Mouse (Mus musculus): ENCODE results near the gene Ifi47. TPM values are rescaled to one million over a fixed set of nuclear protein-coding genes. Genes with fewer than 3 reads are reported as not detected.

The Ifi47 gene
- total and polyA plus RNA-seq, 3 experiments: 2.3 to 6.2 (median 2.7) TPM

GRCm38 (mm10) chr11:49092786-49093185, 16.4 kb downstream of the Ifi47 start:
- Histone ChIP-seq H3K36me3 (replicated peaks in 1 of 2; ENCODE audit: control insufficient read depth in 1 of 2, insufficient read depth in 1 of 2, low read length in 1 of 2) (no peaks in the 10 kb centered on the region), H3K27ac (ENCODE audit: insufficient read depth, low read depth) (no peak overlapping the region), H3K4me3 (replicated peaks in 1 of 3; ENCODE audit: low read depth in 2 of 3, low read length in 2 of 3, poor library complexity in 1 of 3) (no peak overlapping the region), H3K27me3 (replicated peaks) (no peaks in the 10 kb centered on the region), H3K79me2 (replicated peaks; ENCODE audit: control insufficient read depth, extremely low read depth, insufficient read depth, poor library complexity, severe bottlenecking) (no peaks in the 10 kb centered on the region; the same call in 1 of the 2 replicates), H3K4me1 (ENCODE audit: control insufficient read depth in 1 of 2, insufficient read depth in 2 of 2) (peaks cover 0 to 13% of the 10 kb centered on the region in 2 experiments; a peak in 3 of 4 replicates), H3K4me2 (ENCODE audit: insufficient read depth, low read depth, poor library complexity, severe bottlenecking) (no peak overlapping the region), H3K9me3 (replicated peaks; ENCODE audit: low read length) (no peaks in the 10 kb centered on the region), H3K9ac (ENCODE audit: insufficient read depth, low read depth) (no peak overlapping the region)
- no peak for TF ChIP-seq JUN (IDR thresholded peaks at IDR 0.05; ENCODE audit: insufficient read depth, low read depth, low read length)
- TF ChIP-seq ETS1 (conservative IDR thresholded peaks at IDR 0.05; ENCODE audit: low read depth, low read length): no peak
- no peak for TF ChIP-seq MEF2A (IDR thresholded peaks at IDR 0.05; ENCODE audit: borderline replicate concordance, low read depth, low read length)
- no peak for TF ChIP-seq POLR2AphosphoS2 (IDR thresholded peaks at IDR 0.05; ENCODE audit: low read depth, low read length)
- no peak for TF ChIP-seq MYC (IDR thresholded peaks at IDR 0.05; ENCODE audit: low read depth, low read length)
- TF ChIP-seq KAT2A (IDR thresholded peaks at IDR 0.05; ENCODE audit: insufficient replicate concordance, low read length): no peak
- TF ChIP-seq UBTF (IDR thresholded peaks at IDR 0.05; ENCODE audit: low read depth, low read length): no peak
- TF ChIP-seq USF2 (conservative IDR thresholded peaks at IDR 0.05; ENCODE audit: low read depth, low read length): no peak
- TF ChIP-seq ELF1 (IDR thresholded peaks at IDR 0.05; ENCODE audit: low read depth, low read length): no peak
- no peak for TF ChIP-seq CHD1 (IDR thresholded peaks at IDR 0.05; ENCODE audit: low read depth, low read length)
- TF ChIP-seq IRF4 (IDR thresholded peaks at IDR 0.05; ENCODE audit: low read depth, low read length): no peak
- no peak for TF ChIP-seq CTCF (conservative IDR thresholded peaks at IDR 0.05 in 1 of 2, IDR thresholded peaks at IDR 0.05 in 1 of 2; ENCODE audit: low read depth in 2 of 2, low read length in 2 of 2)
- no peak for TF ChIP-seq ZKSCAN1 (IDR thresholded peaks at IDR 0.05; ENCODE audit: borderline replicate concordance, low read depth, low read length)
- no peak for TF ChIP-seq TCF12 (IDR thresholded peaks at IDR 0.05; ENCODE audit: low read depth, low read length)
- TF ChIP-seq HCFC1 (IDR thresholded peaks at IDR 0.05; ENCODE audit: low read depth, low read length): no peak
- TF ChIP-seq MAZ (IDR thresholded peaks at IDR 0.05; ENCODE audit: low read depth, low read length): no peak
- no peak for TF ChIP-seq USF1 (IDR thresholded peaks at IDR 0.05; ENCODE audit: low read depth, low read length)
- no peak for TF ChIP-seq NELFE (IDR thresholded peaks at IDR 0.05; ENCODE audit: low read depth, low read length)
- no peak for TF ChIP-seq MAX (IDR thresholded peaks at IDR 0.05; ENCODE audit: low read length)
- no peak for TF ChIP-seq ZC3H11A (IDR thresholded peaks at IDR 0.05; ENCODE audit: low read depth, low read length)
- in situ Hi-C loops (cut with MboI; ENCODE audit: low pct_ligation_motif_present, low pct_unique_long_range_greater_than_20kb, low sequenced_read_pairs): no loop called here
- dilution Hi-C loops (cut with MboI; ENCODE audit: extremely low pct_ligation_motif_present, extremely low pct_unique_long_range_greater_than_20kb, low sequenced_read_pairs): no loop called here
- no peak for DNase-seq (ENCODE audit: extremely low read depth)

All from CH12.LX (cell line).